Mouse (Mus musculus) telencephalon, adult 2 months (tissue): ENCODE data around the gene Mea1.

Experiments used
- DNase-seq: peaks from one replicate; pipeline ENCODE4 v3.0.0-alpha.2; 2011; ENCODE audit warnings: low read depth, low spot score

Mea1 gene

DNA sequence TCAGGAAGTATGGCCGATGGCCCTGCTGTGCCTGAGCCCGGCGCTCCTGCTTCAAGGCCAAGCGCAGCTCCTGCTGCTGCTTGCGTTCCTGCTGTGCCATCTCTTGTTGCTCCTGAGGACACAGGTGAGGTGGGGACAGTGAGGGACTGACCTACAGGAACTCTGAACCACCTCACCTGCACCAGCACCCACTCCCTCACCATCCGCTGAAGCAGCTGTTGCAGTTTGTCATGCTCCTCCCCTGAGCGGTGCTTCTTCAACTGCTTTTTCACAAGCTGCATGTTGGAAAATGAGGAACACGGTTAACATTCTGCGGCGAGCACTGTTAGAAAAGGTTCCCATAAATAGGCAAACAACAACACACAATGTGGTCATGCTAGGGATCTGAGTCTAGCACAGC lies 8.7 kb upstream of the Mea1 start:
- no peak for DNase-seq

DNA sequence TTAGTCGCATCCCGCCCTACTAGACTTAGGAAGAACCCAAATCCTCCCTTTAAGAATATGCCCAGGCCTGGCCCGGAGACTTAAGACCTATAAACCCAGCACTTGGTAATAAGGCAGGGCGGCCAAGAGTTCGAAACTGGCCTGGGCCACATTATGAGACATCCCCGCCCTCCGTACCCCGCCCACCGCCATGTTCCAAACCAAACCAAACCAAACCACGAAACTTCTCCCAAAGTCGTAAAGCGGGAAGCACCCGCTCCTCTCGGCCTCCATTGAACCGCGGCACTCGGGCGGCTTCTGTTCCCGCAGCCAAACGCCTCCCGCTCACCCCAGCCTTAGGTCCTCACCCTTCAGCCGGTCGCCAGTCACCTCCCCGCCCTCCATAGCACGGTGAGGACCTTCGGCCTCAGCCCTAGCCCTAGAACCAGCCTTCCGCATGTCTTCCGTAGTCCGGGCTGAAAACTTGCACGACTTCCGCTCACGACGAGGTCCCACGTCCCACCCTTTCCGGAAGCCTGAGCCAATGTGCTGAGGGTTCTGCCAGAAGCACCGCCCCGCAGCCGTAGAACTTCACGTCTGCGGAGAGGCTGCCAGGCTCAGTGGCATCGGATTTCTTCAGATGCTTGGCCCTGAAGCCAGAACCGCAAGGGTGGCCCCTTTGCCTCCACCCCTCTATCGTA lies 4.6 kb upstream of the Mea1 start, which contains the start of gene Rrp36:
Gene Rrp36, minus strand, starts transcription at position 503 of the 680 bp plus-strand sequence.
- peak; percentile 88 for DNase-seq

DNA sequence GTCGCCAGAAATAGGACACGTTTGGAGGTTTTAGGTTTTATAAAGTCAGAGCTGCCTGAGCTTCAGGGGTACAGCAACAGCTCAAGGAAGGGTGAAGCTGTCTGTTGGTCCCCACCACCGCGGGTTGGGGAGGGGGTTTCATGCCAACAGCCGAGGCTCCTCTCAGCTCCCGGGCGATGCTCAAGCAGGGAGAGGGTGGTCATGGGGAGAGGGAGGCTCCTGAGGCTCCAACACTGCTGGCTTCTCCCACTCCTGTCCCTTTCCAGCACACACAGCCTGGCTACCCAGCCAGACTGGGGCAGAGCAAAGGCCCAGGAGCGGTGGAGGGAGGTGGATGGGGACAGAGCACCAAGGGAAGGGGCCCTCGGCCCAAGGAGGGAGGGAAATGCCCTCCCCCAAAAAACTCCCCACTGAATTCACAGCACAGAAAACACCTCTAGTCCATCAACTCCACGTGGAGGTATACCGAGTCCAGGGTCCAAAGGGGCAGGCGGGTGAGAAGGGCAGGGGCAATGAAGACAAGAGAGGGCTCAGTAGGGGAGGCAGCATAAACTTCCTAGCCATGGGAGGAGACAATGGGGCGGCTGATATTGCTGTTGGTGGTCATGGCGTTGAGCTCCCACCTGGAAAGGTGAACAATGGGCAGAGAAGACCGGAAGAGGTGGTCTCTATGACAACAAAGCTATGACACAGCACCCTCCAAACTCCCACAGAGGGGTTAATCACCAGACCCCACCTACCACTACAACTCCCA lies 3.9 kb upstream of the Mea1 start:
- no peak for DNase-seq

DNA sequence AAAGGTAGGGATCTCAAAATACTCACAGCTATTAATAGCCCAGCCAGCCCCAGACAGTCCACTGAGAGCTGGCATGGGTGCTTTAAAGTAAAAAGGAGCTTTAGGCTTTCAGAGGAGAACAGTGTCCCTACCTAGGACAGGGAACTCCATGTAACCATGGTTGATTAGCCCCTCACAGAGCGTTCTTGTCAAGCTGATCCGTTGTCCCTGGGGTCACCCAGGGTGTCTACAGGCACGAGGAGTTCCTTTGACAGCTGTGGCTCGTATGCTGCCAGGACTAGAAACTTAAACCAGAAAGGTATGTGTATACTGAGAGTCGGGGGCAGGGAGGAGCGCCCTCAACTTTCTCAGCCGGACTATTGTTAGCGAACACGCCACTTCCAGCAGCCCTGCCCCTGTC lies 318 bp downstream of the Mea1 start:
- no peak for DNase-seq

DNA sequence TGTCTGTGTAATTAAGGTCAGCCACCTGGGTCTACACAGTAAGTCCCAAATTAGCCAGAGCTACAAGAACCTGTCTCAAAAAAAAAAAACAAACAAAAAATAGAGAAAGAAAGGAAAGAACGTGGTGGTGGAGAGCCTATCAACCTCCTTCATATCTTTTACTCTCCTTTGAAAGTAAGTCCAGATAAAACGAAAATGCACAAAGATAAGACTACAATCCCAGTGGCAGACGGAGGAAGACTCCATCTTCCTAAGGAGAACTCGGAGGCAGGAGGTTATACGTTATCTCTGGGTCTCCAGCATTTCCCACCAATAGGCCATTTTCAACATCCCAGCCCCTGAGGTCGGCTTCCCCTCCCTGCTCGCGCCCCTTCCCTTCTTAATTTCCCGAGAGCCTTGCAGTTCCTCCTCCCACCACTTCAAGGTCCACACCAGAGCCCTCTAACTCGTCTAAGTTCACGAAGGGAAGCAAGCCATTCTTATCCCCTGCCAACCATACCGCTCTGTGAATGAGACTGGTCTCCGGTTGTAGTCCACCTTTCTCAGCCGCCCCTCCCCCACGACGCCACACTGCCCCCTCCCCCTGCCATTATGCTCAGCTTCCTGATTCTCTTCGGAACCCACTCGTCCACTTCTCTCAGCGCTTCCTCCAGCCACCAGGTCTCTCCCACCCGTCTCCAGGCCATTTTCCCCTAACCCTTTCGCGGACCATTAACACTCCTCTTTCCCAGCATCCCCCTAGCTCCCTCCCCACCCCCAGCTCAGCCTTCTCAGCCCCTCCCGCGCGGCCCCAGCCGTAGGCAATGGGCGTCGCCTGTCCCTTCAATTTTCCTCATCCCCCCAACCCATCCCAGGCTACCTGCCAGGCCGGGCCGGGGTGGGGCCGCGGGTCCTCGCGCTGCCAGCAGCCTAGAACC lies 1.5 kb downstream of the Mea1 start:
- DNase-seq: no peak

DNA sequence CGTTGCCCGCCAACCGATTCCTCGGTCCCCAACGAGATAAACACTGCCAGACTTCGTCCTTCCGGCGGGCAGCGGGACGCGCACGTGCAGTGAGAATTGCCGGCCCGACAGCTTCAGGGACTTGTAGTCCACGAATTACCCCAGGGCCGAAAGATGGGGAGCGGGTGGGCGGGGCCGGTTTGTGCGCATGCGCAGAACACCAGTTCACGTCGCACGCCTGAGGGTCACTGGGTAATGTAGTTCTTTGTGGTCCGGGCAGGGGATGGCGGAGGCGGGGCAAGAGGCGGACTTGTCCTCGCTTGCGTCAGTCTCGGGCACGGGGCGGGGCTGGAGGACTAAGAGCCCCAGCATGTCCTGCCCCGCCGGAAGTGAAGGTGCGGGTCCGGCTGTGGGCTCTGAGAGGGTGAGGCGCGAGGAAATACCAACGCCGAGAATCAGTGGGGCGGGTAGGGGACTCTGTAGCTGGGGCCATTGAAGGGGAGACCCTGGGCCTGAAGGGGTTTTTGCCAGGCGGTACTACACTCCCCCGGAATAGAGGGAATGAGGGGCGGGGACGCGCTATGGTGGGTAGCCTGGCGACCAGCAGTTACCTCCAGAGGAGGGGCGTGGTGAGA lies 2.3 kb downstream of the Mea1 start, which contains the start of gene Klhdc3:
Gene Klhdc3, minus strand, starts transcription at position 155 of the 614 bp plus-strand sequence.
- peak; percentile 99 for DNase-seq

DNA sequence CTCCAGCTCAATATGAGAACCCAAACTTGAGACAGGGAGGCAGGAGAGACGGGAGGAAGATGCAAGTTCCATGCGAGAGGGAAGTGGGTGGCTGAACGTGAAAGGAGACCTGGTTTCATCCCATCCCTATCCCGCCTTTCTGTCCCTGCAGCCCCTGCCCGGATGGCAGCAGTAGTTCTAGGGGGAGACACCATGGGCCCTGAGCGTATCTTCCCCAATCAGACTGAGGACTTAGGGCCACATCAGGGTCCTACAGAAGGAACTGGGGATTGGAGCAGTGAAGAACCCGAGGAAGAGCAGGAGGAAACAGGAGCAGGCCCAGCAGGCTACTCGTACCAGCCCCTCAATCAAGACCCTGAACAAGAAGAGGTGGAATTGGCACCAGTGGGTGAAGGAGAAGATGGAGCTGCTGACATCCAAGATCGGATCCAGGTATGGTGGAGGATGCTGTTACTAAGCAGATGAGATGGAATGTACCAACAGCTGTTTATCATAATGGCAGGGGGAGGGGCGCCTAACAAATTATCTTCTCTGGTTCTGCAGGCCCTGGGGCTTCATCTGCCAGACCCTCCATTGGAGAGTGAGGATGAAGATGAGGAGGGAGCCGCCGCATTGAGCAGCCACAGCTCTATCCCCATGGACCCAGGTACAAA lies 3.0 kb downstream of the Mea1 start:
- no peak for DNase-seq

DNA sequence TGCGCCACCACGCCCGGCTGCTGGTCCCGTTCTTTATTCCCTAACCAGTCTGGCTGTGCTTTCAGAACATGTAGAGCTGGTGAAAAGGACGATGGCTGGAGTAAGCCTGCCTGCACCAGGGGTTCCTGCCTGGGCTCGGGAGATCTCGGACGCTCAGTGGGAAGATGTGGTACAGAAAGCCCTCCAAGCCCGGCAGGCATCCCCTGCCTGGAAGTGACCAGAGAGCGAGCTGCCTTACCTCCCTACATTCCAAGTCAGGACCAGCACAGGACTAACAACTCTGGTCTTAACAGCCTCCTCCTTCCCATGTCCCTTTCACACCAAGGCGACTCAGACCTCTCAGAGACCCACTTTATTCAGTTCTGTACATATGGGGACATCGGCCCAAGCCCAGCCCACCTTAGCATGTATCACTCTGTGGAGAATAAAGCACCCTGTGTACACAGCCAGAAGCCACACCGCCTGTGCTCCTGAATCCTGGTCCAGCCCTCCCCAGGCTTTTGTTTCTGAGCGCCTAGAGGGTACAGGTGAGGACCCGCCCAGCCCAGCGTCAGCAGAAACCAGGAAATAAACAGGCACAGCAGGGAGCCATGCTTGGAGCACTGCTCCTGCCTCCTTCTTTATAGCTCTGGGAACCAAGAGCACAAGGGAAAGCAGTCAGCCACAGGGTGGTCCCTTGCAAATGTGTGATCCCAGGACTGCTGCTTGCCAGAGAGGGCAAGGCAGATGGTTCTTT lies 4.2 kb downstream of the Mea1 start:
- DNase-seq: no peak

DNA sequence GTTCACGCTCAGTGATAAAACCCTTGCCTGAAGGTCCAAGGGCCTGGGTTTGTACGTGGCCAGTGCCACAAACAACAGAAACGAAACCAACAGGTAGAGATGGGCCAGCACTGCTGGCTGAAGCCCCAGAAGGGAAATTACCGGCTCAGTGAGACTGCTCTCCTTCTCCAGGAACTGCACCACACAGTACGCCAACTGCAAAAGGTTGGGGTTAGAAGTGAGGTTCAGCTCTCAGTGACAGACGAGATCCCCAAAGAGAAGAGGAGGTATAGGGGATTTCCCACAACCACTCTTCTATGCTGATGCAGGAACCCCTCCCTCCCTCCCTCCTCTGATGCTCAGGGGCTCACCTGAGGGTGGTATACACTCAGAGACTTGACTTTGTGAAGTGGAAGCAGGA lies 7.3 kb downstream of the Mea1 start:
- no peak for DNase-seq

DNA sequence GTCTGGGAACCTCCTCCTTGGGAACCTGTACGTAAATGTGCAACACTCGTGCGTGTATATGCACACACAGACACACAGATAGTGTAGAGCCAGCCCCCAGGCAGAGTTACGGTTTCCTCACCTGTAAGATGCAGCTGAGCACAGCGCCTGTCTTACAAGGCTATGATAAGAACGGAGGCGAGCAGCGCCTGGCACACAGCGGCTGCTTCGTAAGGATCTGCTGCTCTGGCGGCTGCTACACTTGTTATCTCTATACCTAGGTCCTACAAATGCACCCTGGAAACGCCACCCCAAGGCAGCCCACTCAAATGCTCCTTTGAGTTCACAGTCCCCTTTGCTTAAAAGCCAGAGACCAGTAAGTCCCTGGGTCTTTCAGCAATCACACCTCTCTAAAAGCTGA lies 12.1 kb downstream of the Mea1 start:
- no peak for DNase-seq

DNA sequence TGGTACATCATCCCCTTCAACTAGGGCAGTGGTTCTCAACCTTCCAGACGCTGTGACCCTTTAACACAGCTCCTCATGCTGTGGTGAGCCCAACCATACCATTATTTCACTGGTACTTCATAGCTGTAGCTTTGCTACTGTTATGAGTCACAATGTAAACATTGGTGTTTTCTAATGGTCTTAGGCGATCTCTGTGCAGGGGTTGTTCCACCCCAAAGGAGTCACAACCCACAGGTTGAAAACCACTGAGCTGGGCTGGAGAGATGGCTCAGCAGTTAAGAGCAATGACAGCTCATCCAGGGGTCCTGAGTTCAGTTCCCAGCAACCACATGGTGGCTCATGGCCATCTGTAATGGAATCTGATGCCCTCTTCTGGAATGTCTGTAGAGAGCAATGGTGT lies 12.8 kb downstream of the Mea1 start:
- no peak for DNase-seq

DNA sequence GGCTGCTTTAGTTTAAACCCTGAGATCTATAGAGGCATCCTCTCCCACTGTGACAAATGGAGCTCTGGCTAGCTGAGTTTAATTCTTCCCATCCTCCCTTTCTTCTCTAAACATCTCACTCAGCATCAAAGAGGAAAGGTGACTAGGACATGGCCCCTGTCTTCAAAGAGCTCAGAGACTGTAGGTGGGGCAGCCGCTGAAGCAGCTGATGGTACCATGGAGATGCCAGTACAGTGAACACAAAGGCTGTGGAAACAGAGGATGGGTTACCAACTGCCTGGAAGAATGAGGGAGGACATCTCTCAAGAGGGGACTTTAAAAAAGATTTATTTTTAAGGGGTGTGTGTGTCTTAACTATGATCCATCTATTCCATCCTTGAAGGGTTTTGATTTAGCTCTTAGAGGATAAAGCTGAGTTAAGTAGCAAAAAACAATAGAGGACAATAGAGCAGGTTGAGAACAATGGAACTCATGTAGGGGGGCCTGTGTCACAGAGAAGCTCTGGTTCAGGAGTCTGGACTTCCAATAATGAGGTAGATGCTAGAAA lies 16.0 kb downstream of the Mea1 start:
- no peak for DNase-seq

DNA sequence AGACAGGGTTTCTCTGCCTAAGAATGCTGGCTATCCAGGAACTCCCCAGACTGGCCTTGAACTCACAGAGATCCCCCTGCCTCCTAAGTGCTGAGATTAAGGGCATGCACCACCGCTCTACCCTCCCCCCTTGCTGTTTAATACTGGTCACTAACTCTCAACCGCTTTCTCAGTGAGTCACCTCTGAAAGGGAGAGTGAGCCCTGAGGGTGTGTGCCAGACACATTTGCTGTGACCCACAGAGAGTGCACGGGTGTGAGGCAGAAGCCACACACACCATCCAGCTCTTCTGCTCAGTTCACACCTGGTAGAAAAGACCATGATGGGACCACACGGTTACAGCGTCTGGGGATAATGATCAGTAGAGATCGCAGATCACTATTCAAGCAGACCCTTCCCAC lies 19.9 kb downstream of the Mea1 start:
- no peak for DNase-seq

DNA sequence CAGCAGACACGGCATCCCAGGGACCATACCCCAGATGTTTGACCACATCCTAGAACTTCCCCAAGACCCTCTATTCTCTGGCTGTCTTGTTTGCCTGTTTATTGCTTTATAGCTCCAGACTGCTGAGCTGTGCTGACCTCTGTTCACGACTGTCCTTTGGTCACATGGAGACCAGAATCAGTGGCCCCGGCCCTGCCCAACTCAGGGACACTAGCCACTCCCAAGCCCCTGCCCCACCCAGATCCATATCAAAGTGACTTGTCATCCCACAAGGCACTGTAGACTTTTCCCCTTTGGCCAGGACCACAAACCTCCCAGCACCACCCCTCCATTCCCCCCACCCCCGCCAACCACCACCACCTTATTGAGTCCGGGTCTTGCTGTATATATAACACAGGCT lies 20.7 kb downstream of the Mea1 start:
- no peak for DNase-seq

DNA sequence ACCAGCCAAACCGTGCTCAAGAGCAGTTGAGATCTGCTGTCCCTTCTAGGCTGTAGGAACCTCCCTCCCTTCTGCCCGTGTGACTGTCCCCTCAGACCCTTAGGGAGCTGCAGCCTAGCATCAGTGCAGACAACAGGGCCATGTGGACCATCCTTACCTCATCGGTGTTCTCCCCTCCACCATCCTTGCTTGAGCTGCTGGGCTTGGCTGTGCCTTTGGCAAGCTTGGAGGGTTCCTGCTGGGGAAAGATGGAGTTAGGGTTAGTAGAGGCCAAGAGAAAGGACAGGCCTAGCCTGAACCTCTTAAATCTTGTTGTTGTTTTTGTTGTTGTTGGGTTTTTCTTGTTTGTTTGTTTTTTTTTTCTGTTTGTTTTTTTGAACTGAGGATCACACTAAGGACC lies 21.3 kb downstream of the Mea1 start:
- no peak for DNase-seq

DNA sequence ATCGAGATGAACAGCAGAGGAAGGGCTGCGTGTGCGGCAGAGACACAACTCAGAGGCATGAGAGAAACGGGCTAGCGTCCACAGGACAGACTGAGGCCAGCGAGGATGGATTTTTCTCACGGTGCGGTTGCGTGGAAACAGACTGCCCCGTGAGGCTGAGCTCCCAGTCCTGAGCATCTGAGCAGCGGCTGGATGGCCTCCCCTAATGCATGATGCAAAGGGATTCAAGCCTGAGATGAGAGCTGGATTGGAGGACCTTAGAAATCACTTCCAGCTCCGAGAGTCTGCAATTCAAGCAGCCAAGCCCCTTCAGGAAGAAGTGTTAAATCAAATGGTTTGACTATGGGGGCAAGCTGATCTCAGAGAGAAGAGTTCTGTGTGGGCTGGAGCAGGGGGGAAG lies 22.9 kb downstream of the Mea1 start:
- DNase-seq: no peak

DNA sequence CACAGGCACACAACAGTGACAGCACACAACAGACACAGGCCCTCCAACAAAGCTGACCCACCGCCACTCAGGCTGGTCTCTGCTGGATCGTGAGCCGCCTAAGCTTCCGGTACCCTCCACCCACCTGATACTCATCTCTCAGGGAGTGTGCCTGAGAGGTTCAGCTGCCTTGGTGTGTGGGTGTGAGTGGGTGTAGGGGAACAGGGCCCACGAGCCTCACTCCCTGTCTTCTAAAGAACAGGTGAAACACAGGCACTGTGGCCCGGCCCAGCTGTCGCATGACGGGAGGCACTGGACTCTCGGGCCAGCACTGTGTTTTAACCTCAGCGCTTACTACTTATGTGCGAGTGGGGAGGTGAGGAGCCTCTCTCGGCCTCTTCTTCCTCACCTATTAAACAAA lies 23.5 kb downstream of the Mea1 start:
- DNase-seq: no peak

DNA sequence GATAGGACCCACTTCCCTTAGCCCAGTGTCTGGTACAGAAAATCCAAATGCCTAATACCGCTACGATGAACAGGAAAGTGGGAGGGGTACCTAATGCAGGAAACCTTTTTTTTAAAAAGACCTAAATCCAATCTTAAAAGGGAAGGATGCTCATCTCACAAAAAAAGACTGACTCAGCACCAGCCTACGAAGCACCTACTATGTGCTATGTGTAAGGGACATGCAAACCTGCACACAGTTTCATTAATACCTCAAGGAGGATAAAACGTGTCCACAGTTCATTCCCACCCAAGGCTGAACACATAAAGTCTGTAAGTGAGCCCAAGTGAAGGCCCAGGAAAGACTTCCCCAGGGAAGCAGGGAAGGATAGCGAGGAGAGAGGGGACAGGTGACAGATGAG lies 23.9 kb downstream of the Mea1 start:
- DNase-seq: no peak

DNA sequence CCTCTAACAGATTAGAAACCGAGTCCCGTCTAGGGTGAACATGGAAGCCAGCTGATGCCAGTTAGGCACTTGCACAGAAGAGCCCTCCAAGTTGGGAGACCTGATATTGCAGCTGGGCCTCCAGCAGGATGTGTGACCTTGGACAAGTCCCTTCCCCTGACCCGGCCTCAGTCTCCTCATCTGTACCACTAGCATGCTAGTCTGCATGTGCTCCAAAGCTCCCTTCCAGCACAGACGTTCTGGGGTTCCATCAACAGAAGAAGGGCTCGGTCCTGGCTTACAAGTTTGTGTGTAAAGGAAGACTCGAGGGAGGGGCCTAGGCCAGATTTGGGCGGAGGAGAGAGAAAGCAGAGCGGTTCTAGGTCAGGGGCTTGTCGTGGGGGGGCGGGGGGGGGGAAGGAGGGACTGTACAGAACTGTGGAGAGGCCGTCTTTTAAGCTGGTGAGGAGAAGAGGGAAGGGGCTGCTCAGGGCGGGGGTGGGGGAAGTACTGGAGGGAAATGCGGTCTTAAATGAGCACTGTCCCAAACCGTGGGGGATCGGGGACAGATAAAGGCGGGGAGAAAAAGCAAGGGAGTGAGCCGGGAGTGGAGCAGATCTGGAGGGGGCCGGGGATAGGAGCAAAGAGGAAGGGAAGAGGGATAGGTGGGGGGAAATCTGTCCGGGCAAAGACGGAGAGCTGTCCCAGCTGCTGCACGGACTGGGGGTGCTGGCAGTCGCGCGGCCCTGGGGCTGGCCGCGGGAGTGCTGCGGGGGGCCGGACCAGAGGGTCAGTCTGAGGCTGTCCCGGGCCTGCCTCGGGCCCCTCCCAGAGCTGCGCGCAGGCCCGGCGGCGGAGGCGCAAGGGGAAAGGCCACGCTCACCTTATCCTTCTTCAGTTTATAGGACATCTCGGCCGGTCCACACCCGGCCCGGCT lies 25.6 kb downstream of the Mea1 start:
- no peak for DNase-seq
